Mouse (Mus musculus) liver, adult 2 months (tissue): ENCODE data around the gene Strbp. TPM values are rescaled to one million over a fixed set of nuclear protein-coding genes. Genes with fewer than 3 reads are reported as not detected.

Experiments used
- DNase-seq: peaks from one replicate; pipeline ENCODE4 v3.0.0-alpha.2; 2011; ENCODE audit warnings: low read depth, low spot score; ENCODE audit errors: extremely low read depth
- H3K27ac ChIP-seq: fragments of 200-500 bp; replicated peaks from 2 replicates; pipeline ENCODE4 v1.5.1; 2012; ENCODE audit warnings: low read depth, mild to moderate bottlenecking, control low read depth, inconsistent platforms, low read length; ENCODE audit not compliant: insufficient read depth
- H3K27me3 ChIP-seq: fragments of 200-500 bp; 2 replicates; pipeline ENCODE4 v1.6.1; 2012; ENCODE audit warnings: mild to moderate bottlenecking, moderate library complexity, low read length, inconsistent platforms; ENCODE audit not compliant: control insufficient read depth, insufficient read depth
- H3K36me3 ChIP-seq: fragments of 200-500 bp; 2 replicates; pipeline ENCODE4 v1.6.1; 2012; ENCODE audit warnings: low read length, inconsistent platforms; ENCODE audit not compliant: control insufficient read depth, insufficient read depth
- H3K4me1 ChIP-seq: fragments of 200-500 bp; 2 replicates; pipeline ENCODE4 v1.6.1; 2011; ENCODE audit warnings: low read length; ENCODE audit not compliant: control insufficient read depth, insufficient read depth
- H3K4me3 ChIP-seq: fragments of 200-500 bp; 2 replicates; pipeline ENCODE4 v1.5.1; 2011; ENCODE audit warnings: low read depth, mild to moderate bottlenecking, control low read depth, low read length, moderate library complexity; ENCODE audit not compliant: insufficient read depth
- H3K79me2 ChIP-seq: fragments of 200-500 bp; 2 replicates; pipeline ENCODE4 v1.6.1; 2012; ENCODE audit warnings: inconsistent platforms, mild to moderate bottlenecking, low read length, moderate library complexity; ENCODE audit not compliant: control insufficient read depth, insufficient read depth
- H3K9ac ChIP-seq: fragments of 200-500 bp; 2 replicates; pipeline ENCODE4 v1.6.1; 2012; ENCODE audit warnings: low read depth, mild to moderate bottlenecking, control low read depth, inconsistent platforms, low read length
- CTCF ChIP-seq: fragments of 200-500 bp; IDR thresholded peaks from 2 replicates; pipeline ENCODE4 v1.5.1; 2011; ENCODE audit warnings: low read depth, low read length, control low read depth
- POLR2A ChIP-seq: fragments of 200-500 bp; IDR thresholded peaks from 2 replicates; pipeline ENCODE4 v1.6.1; 2011; ENCODE audit warnings: low read length, control low read depth; ENCODE audit not compliant: insufficient read depth; ENCODE audit errors: extremely low read depth
- WGBS: fragments of 180-500 bp; shearing (Covaris S2); methylation state at CpG from one replicate; pipeline ENCODE4 v1.1.7; 2018; 5-methylcytosine and 5-hydroxymethylcytosine counted together
- polyA plus RNA-seq: library from polyadenylated mRNA; depleted of rRNA; stranded (reverse); fragments of >200 nt; gene quantifications from 2 replicates; pipeline ENCODE4 v1.2.3, GENCODE M21; 2012
- total RNA-seq: library from RNA; depleted of rRNA; stranded (reverse); fragments of >200 nt; gene quantifications from 2 replicates; pipeline ENCODE4 v1.2.3, GENCODE M21; 2014

The Strbp gene
- total and polyA plus RNA-seq, 2 experiments: 2.6 to 18.6 TPM

- no peaks in the 10 kb centered on the region for H3K27me3 ChIP-seq
- H3K9ac ChIP-seq: no peak overlapping the region
- no peaks in the 10 kb centered on the region for H3K79me2 ChIP-seq
- no peak overlapping the region for H3K27ac ChIP-seq
- H3K4me1 ChIP-seq: peaks cover 8% of the 10 kb centered on the region; the same call in 1 of the 2 replicates
- no peak for TF ChIP-seq POLR2A
- TF ChIP-seq CTCF: no peak
- H3K36me3 ChIP-seq: no peaks in the 10 kb centered on the region
- H3K4me3 ChIP-seq: no peak overlapping the region
- WGBS: 86% methylated on average over 3 of the region's 3 CpGs
- DNase-seq: no peak
Observed at GRCm38 (mm10) chr2:37713100-37713499, 9.4 kb upstream of the Strbp start.

GRCm38 (mm10) chr2:37708835-37709234 lies 5.2 kb upstream of the Strbp start:
- Histone ChIP-seq H3K27ac (peak overlapping the region; percentile 65; the same call in 1 of the 2 replicates), H3K4me1 (peaks cover 11% of the 10 kb centered on the region; the same call in 1 of the 2 replicates), H3K79me2 (no peaks in the 10 kb centered on the region), H3K27me3 (no peaks in the 10 kb centered on the region), H3K36me3 (no peaks in the 10 kb centered on the region), H3K9ac (no peak overlapping the region), H3K4me3 (no peak overlapping the region)
- DNase-seq: peak; percentile 86
- TF ChIP-seq CTCF (no peak), POLR2A (no peak)
- WGBS: 21% methylated on average over 3 of the region's 3 CpGs

- no peaks in the 10 kb centered on the region for H3K36me3 ChIP-seq
- H3K9ac ChIP-seq: peak overlapping the region; percentile 70; the same call in 1 of the 2 replicates
- TF ChIP-seq CTCF (no peak), POLR2A (no peak)
- H3K79me2 ChIP-seq: peaks cover 16% of the 10 kb centered on the region; the same call in 1 of the 2 replicates
- WGBS: 18% methylated on average over 4 of the region's 4 CpGs
- H3K27ac ChIP-seq: peak overlapping the region; percentile 79
- DNase-seq: peak; percentile 67
- H3K4me1 ChIP-seq: peaks cover 15% of the 10 kb centered on the region; the same call in 1 of the 2 replicates
- H3K4me3 ChIP-seq: no peak overlapping the region; the same call in 1 of the 2 replicates
- no peaks in the 10 kb centered on the region for H3K27me3 ChIP-seq
Observed at GRCm38 (mm10) chr2:37704141-37704760, 592 bp upstream of the Strbp start.

- H3K27me3 ChIP-seq: no peaks in the 10 kb centered on the region
- peaks cover 9% of the 10 kb centered on the region; the same call in 1 of the 2 replicates for H3K4me1 ChIP-seq
- TF ChIP-seq POLR2A: no peak
- TF ChIP-seq CTCF: no peak
- H3K79me2 ChIP-seq: peaks cover 16% of the 10 kb centered on the region; the same call in 1 of the 2 replicates
- H3K9ac ChIP-seq: peak overlapping the region; percentile 91
- H3K27ac ChIP-seq: peak overlapping the region; percentile 38
- no peak for DNase-seq
- H3K4me3 ChIP-seq: peak overlapping the region; percentile 65
- WGBS: under 1% methylated on average over 70 of the region's 70 CpGs
- H3K36me3 ChIP-seq: no peaks in the 10 kb centered on the region
Observed at GRCm38 (mm10) chr2:37702301-37703172, 1.1 kb downstream of the Strbp start.

- H3K27ac ChIP-seq: peak overlapping the region; percentile 58
- peak; percentile 83 for DNase-seq
- TF ChIP-seq POLR2A (no peak), CTCF (no peak)
- H3K36me3 ChIP-seq: no peaks in the 10 kb centered on the region
- H3K79me2 ChIP-seq: peaks cover 5% of the 10 kb centered on the region; the same call in 1 of the 2 replicates
- H3K9ac ChIP-seq: no peak overlapping the region
- 12% methylated on average over 3 of the region's 3 CpGs for WGBS
- H3K4me3 ChIP-seq: no peak overlapping the region
- peaks cover 11% of the 10 kb centered on the region for H3K4me1 ChIP-seq
- no peaks in the 10 kb centered on the region for H3K27me3 ChIP-seq
Observed at GRCm38 (mm10) chr2:37689064-37689615, 14.5 kb downstream of the Strbp start.
